Mouse (Mus musculus) stomach, embryonic 16.5 days (tissue): ENCODE data around the gene Gm13057. TPM values are rescaled to one million over a fixed set of nuclear protein-coding genes. Genes with fewer than 3 reads are reported as not detected.
"Not testable (repeated sequence)": the region's sequence is repeated elsewhere in the genome, so short reads cannot be mapped to it uniquely, and the experiment has no call there.

ENCODE experiments used
- ATAC-seq: fragments of 200-750 bp; cut with Nextera tagmentation; 2 replicates; pipeline ENCODE4 v1.8.0; 2017; ENCODE audit warnings: moderate number of reproducible peaks, moderate TSS enrichment; ENCODE audit not compliant: insufficient read depth, low FRiP score
- H3K27ac ChIP-seq: fragments of 300-500 bp; sonication (generic); 2 replicates; pipeline ENCODE4 v1.5.1; 2014; ENCODE audit warnings: low read length
- H3K27me3 ChIP-seq: fragments of 300-500 bp; sonication (generic); 2 replicates; pipeline ENCODE4 v1.6.1; 2014; ENCODE audit warnings: low read length, control low read depth, mixed read lengths; ENCODE audit not compliant: control insufficient read depth, insufficient read depth
- H3K36me3 ChIP-seq: fragments of 300-500 bp; sonication (generic); 2 replicates; pipeline ENCODE4 v1.6.1; 2014; ENCODE audit warnings: low read length; ENCODE audit not compliant: control insufficient read depth, insufficient read depth
- H3K4me1 ChIP-seq: fragments of 300-500 bp; sonication (generic); 2 replicates; pipeline ENCODE4 v1.6.1; 2014; ENCODE audit warnings: low read length, control low read depth, mixed read lengths; ENCODE audit not compliant: control insufficient read depth, insufficient read depth
- H3K4me2 ChIP-seq: fragments of 300-500 bp; sonication (generic); 2 replicates; pipeline ENCODE4 v1.6.1; 2014; ENCODE audit warnings: low read depth, low read length, mixed read lengths
- H3K4me3 ChIP-seq: fragments of 300-500 bp; sonication (generic); replicated peaks from 2 replicates; pipeline ENCODE4 v1.5.1; 2014; ENCODE audit warnings: mild to moderate bottlenecking, low read length
- H3K9ac ChIP-seq: fragments of 300-500 bp; sonication (generic); 2 replicates; pipeline ENCODE4 v1.6.1; 2014; ENCODE audit warnings: low read length
- H3K9me3 ChIP-seq: fragments of 300-500 bp; sonication (generic); replicated peaks from 2 replicates; pipeline ENCODE4 v1.6.1; 2016; ENCODE audit warnings: low read length, control low read depth; ENCODE audit not compliant: control insufficient read depth
- WGBS: fragments of 180-500 bp; shearing (Covaris S2); extraction: QIAGEN DNeasy Blood & Tissue Kit; methylation state at CpG from one replicate; pipeline ENCODE4 v1.1.7; 2014; 5-methylcytosine and 5-hydroxymethylcytosine counted together
- polyA plus RNA-seq: library from polyadenylated mRNA; unstranded; fragments of >200 nt; fragmentation: Nextera tagmentation; extraction: Ambion mirVana; gene quantifications from 2 replicates; pipeline ENCODE4 v1.2.1, GENCODE M21; 2015

Gene Gm13057
- polyA plus RNA-seq: not detected in 2 replicates

GRCm38 (mm10) chr4:143551400-143551799, at the start of gene Gm13057, which contains the start of gene BC080695:
Gene Gm13057 (plus strand): TSS chr4:143551709.
Gene BC080695 (plus strand): TSS chr4:143551700.
- H3K4me2 ChIP-seq, H3K4me3 ChIP-seq, H3K36me3 ChIP-seq, H3K9ac ChIP-seq, H3K9me3 ChIP-seq, ATAC-seq, H3K27me3 ChIP-seq, H3K4me1 ChIP-seq, H3K27ac ChIP-seq: not testable (repeated sequence)
- no CpG with 5 or more reads among the region's 3 CpGs for WGBS

GRCm38 (mm10) chr4:143511043-143511442, 40.5 kb upstream of the Gm13057 start, which contains the start of gene Gm13043:
Gene Gm13043 (plus strand): TSS chr4:143511343.
- ATAC-seq: no peak
- Histone ChIP-seq H3K9ac (no peak within 1 kb of the TSS), H3K4me2 (no peak within 1 kb of the TSS), H3K9me3 (no peaks in the 10 kb centered on the region), H3K4me3 (no peak within 1 kb of the TSS), H3K27ac (no peak within 1 kb of the TSS), H3K36me3 (no peaks in the 10 kb centered on the region), H3K4me1 (no peaks in the 10 kb centered on the region), H3K27me3 (no peaks in the 10 kb centered on the region)
- 83% methylated on average over 3 of the region's 3 CpGs for WGBS

GRCm38 (mm10) chr4:143535654-143536053, 15.9 kb upstream of the Gm13057 start, which contains the start of gene Gm13040:
Gene Gm13040 (plus strand): TSS chr4:143535954.
- not testable (repeated sequence) for H3K27me3 ChIP-seq, H3K4me3 ChIP-seq, ATAC-seq, H3K4me2 ChIP-seq, H3K9ac ChIP-seq, H3K4me1 ChIP-seq, H3K9me3 ChIP-seq, H3K27ac ChIP-seq, H3K36me3 ChIP-seq
- WGBS: no CpG with 5 or more reads among the region's 3 CpGs

Other genes starting within 250 kb of the Gm13057 start
- 0.23 TPM in 1 of 2 replicates, not detected in the other for gene Lrrc38, start 202.0 kb upstream of the Gm13057 start, polyA plus RNA-seq
- gene Pramel1, start 157.3 kb upstream of the Gm13057 start, polyA plus RNA-seq: not detected in 2 replicates
- gene Pramef8, start 139.3 kb upstream of the Gm13057 start, polyA plus RNA-seq: 15.1 and 15.2 TPM in 2 replicates
- gene Oog4, start 101.4 kb upstream of the Gm13057 start, polyA plus RNA-seq: not detected in 2 replicates
- not detected in 2 replicates for gene Gm13043, start 40.4 kb upstream of the Gm13057 start, polyA plus RNA-seq
- gene Gm13040, start 15.8 kb upstream of the Gm13057 start, polyA plus RNA-seq: not detected in 2 replicates
- gene BC080695, start within 50 bp of the Gm13057 start, polyA plus RNA-seq: not detected in 2 replicates
- gene Gm13083, start 63.3 kb downstream of the Gm13057 start, polyA plus RNA-seq: not detected in 2 replicates
- gene Gm13088, start 105.5 kb downstream of the Gm13057 start, polyA plus RNA-seq: not detected in 2 replicates
- not detected in 2 replicates for gene Gm13089, start 151.0 kb downstream of the Gm13057 start, polyA plus RNA-seq
- not detected in 2 replicates for gene Gm13078, start 167.7 kb downstream of the Gm13057 start, polyA plus RNA-seq
- gene Gm13023, start 237.6 kb downstream of the Gm13057 start, polyA plus RNA-seq: not detected in 2 replicates